Mouse (Mus musculus) frontal cortex, postnatal 36 days (tissue): ENCODE measurements around the gene Mier2.

Experiments used
- DNase-seq, 2 experiments: peaks; one replicate each; pipeline ENCODE4 v3.0.0; 2022; ENCODE audit warnings: low spot score in 2 of 2

The Mier2 gene

DNA sequence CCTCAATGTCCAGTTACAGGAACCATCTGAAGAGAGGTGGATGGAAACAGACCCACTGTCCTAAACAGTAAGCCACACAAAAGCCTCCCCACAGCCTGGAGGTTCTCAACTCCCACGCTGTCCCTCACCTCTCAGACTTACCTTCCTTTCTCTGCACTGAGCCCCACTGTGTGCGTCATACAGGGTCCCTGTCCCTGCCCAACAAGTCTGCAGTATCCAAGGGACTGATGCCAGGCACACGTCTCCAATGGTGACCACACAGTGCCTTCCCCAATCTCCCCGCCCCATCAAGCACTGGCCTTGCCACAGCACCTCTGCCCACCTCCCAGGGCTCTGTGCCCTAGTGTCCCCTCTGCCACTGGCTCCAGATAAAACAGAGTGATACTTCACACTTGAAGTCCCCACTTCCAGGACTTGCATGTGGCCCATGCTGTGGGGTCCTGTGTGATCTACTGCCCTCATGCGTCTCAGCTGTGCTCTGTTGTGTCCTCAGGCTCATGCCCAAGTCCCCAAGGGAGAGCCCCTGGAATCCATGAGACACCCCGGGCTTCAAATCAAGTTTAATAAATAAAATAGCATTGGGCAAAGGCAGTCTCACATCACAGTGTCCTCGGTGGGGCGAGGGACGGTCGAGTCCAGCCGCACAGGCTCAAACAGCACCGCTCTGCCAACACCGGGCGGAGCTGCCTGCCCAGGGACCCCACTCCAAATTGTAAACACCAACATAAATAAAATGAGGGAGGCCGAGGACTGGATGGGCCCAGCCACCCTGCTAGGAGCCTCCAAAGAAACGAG is 15.1 kb downstream of the Mier2 start:
- no peak for DNase-seq

GRCm38 (mm10) chr10:79538873-79539272 is 16.1 kb downstream of the Mier2 start:
- DNase-seq: no peak

GRCm38 (mm10) chr10:79538323-79538722 is 16.7 kb downstream of the Mier2 start:
- no peak for DNase-seq

DNA sequence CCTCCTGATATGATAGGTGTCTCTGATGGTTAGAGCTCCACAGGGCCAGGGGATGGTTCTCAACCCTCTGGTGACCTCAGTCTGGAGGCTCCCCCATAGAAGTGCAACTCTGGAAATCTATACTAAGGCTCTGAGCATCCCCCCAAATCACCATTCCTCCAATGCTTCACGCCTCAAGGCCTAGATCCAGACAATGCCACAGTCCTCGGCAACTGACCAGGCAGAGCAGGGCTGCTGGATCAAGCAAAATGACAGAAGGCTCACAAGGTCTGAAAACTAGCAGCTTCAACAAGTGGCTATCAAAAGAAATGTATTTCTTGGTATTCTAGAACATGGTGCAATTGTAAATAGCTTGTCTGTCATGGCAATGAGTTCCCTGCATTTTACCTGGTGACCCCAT is 17.2 kb downstream of the Mier2 start:
- DNase-seq: no peak

GRCm38 (mm10) chr10:79537271-79537670 is 17.7 kb downstream of the Mier2 start:
- DNase-seq: no peak

DNA sequence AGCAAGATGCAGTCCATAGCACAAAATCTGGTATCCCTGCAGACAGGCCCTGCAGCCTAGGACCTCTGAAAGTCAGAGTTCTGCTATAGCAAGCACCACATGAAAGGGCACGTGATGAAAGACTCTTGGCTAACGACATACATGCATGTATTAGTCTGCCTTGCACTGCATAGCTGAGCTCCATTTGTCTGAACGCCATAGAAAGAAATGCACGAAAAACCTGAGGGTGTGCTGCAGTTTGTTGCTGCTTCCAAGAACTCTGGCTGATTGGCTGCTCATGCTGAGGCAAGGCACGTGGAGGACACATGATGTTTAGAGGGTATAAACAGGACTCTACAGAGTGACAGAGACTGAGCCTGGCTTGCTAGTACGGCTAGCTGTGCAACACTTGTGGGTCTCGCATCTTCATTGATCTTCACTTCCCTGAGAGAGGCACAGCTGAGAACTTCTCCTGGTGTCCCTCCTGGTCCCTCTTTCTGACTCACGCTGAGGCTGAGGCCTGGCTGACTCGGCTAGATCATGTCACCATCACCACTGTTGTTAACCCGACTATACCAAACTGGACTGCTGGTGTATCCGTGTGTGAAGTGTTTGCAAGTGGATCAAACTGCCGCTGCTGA is 18.4 kb downstream of the Mier2 start:
- DNase-seq: no peak

DNA sequence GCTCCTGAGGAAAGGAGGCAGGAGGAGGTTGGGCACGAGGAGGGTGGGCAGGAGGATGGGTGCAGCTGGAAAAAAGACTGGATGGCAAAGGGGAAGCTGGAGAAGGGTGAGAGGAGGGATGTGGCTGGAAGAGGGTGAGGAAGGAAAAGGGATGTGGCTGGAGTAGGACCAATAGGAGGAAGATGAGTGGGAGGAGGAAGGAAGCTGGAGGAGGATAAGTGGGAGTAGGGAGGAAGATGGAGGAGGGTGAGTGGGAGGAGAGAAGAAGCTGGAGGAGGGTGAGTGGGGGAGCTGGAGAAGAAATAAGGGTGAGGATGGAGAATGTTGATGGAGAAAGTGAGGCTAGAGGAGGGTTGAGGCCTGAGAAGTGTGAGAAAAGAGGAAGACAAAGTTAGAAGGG is 19.6 kb downstream of the Mier2 start:
- DNase-seq: no peak

GRCm38 (mm10) chr10:79534426-79534825 is 20.6 kb downstream of the Mier2 start:
- DNase-seq: no peak

DNA sequence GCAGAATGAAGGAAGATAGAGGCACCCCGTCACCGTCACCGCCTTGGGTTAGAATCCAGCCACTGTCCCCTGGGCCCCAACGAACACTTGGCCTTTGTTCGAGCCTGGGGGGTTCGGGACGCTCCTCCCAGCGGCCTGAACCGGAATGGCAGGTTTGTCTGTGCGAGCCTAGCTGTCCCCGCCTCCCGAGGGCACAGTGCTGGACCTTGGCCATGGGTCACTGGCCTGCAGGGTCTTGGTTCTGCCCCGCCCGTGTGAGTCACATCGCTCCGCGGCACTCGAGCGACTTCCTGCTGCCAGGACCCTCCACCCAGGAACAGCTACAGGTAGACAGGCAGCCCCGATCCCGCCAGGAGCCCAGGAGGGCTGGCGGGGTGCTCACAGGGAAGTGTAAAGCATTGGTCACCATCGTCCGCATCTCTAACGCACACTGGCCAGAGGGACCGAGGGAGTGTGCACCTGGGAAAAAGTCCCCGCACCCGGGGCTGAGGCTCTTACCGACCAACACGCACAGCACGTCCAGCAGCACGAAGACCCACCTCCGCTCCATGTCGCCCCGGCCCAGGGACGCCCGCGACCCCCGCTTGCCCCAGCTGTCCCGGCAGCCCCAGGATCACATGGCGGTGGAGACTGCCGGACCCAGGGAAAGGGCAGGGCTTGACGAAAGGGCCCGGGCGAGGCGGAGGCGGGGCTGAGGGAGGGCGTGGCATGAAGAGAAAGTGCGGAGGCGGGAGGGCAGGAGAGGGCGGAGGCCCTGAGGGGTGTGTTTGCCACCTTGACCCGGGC is 21.7 kb downstream of the Mier2 start, which contains the start of gene Plpp2:
Gene Plpp2 (minus strand): TSS at position 671 of the 786 bp plus-strand sequence.
- no peak for DNase-seq

GRCm38 (mm10) chr10:79532678-79533077 is 22.3 kb downstream of the Mier2 start:
- no peak for DNase-seq

- no peak for DNase-seq
These were observed 23.4 kb downstream of the Mier2 start for GRCm38 (mm10) chr10:79531593-79531992.

- no peak for DNase-seq
These were observed 24.3 kb downstream of the Mier2 start for GRCm38 (mm10) chr10:79530721-79531120.

DNA sequence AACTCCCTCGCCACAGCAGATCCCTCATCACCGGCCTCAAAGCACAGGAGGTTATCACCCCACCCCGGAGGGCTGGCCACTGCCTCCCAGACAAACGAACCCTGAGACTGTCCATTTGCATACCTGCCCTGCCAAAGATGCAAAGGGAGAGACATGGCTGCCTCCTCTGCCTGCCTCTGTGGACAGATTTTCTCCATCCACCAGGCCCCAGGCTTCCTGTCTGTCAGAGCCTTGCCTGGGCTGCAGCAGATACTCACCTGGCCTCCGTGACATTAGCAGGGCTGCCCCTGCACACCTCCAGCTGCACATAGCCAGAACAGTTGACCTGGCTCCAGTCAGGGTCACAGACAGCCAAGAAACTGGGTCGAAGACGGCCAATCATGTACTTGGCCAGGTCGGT is 24.8 kb downstream of the Mier2 start:
- DNase-seq: no peak

DNA sequence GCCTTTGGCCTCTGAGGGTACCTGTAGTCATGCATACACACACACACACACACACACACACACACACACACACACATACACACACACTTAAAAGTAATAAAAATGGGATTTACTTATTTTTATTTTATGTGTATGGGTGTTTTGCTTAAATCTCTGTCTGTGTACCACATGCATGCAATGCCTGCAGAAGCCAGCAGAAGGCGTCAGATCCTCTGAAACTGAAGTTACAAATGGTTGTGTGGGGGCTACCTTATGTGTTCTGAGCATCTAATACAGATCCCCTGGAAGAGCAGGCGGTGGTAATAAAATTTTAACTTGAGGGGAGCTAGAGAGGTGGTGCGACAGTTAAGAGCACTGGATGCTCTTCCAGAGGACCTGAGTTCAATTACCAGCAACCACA is 26.9 kb downstream of the Mier2 start:
- DNase-seq: no peak

DNA sequence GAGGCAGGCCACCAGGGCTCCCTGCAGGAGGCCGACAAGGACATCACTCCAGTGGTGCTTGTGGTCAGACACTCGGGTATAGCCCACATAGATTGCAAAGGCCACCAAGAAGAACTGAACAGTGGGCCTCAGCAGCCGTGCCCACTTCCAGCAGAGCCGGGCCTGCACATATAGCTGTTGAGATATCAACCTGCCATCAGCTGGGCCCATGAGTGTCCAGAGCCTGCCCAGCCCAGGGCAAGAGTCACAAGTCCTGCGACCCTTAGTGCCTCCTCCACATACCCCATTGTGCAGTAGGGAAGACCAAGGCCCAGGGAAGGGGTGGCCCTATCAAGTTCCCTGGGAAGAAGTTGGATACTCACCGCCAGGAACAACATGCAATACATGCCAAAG is 27.6 kb downstream of the Mier2 start:
- no peak for DNase-seq

GRCm38 (mm10) chr10:79526661-79527452 is 28.1 kb downstream of the Mier2 start:
- DNase-seq: no peak

- DNase-seq: no peak
These were observed 29.3 kb downstream of the Mier2 start for GRCm38 (mm10) chr10:79525456-79526325.

DNA sequence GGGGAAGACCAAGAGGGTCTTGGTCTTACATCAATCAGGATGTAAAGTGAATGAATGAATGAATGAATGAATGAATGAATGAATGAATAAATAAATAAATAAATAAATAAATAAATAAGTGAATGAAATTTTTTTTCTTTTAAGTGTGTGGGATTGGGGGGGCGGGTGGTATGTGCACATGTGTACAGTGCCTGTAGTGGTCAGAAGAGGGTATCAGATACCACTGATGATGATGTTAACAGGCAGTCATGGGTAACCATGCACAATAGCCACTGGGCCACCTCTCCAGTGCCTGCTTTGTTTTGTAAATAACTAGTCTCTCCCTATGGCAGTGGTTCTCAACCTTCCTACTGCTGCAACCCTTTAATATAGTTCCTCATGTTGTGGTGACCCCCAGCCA is 30.6 kb downstream of the Mier2 start:
- no peak for DNase-seq

GRCm38 (mm10) chr10:79506709-79507108 is 48.3 kb downstream of the Mier2 start:
- DNase-seq: no peak

DNA sequence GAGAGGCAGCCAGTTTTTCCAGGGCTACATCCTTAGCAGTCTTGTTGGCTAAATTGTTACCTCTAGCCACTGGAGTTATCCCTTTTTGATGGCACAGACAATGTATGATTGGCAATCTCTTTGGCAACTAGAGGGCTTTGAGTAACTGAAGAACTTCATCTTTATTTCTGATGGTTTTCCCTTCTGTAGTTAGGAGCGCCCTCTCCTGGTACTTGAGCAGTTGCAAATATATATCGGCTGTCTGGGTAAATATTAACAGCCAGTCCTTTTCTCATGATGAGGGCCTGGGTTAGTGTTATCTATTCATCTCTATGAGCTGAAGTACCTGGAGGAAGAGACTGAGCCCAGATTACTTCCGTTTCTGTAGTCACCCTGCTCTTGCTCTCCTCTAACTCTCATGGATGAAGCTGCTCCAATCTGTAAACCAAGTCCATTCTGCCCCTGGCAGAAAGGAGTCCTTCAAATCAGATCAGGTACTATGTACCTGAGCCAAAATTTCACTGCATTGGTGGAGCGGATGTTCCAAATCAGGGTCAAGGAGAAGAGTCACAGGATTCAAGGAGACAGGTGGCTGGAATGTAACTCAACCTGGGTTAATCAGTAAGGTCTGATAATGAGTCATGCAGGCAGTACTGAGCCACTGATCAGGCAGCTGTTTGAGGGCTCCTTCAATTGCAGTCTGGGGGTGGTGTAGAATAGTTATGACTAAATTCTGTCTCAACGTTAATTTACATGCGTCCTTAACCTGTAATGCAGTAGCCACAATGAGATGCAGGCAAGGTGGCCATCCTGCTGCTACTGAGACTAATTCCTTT is 52.0 kb downstream of the Mier2 start:
- no peak for DNase-seq
